ENCODE assay signal across 25 mouse cellular contexts in genomic region chr4:102988526-102988925, GRCm38 (mm10). TPM values are rescaled to one million over a fixed set of nuclear protein-coding genes. Genes with fewer than 3 reads are reported as not detected.
"Had no signal": no experiment of that assay in that cellular context is flagged by ENCODE, and none has a peak within 500 bp of the region (broad histone marks: within the 10 kb centered on the region; RNA-seq: fewer than 3 reads in every experiment).

No protein-coding gene starts in this region.

- H3K27me3 ChIP-seq: kidney, embryonic 15.5 days; liver, embryonic 13.5 days; midbrain, embryonic 15.5 days; neural tube, embryonic 12.5 days; neural tube, embryonic 15.5 days had no signal

- H3K36me3 ChIP-seq: kidney, embryonic 15.5 days; liver, embryonic 13.5 days; midbrain, embryonic 15.5 days; neural tube, embryonic 12.5 days; neural tube, embryonic 15.5 days had no signal

- H3K27ac ChIP-seq: kidney, embryonic 15.5 days; liver, embryonic 13.5 days; midbrain, embryonic 15.5 days; neural tube, embryonic 12.5 days; neural tube, embryonic 15.5 days had no signal

- H3K4me2 ChIP-seq: kidney, embryonic 15.5 days; liver, embryonic 13.5 days; midbrain, embryonic 11.5 days; midbrain, embryonic 15.5 days; neural tube, embryonic 12.5 days; neural tube, embryonic 15.5 days had no signal

- H3K9ac ChIP-seq: kidney, embryonic 15.5 days; liver, embryonic 13.5 days; midbrain, embryonic 15.5 days; neural tube, embryonic 12.5 days; neural tube, embryonic 15.5 days had no signal

- H3K4me3 ChIP-seq: kidney, embryonic 15.5 days; liver, embryonic 13.5 days; midbrain, embryonic 15.5 days; neural tube, embryonic 12.5 days; neural tube, embryonic 15.5 days had no signal

- DNase-seq: kidney, adult 8-10 months; kidney, postnatal 10 days; kidney, postnatal 36 days; liver, embryonic 13.5 days; lung, adult 2 months; lung, postnatal 14 days; lung, postnatal 4 days; retina, postnatal 1 day; right cerebral cortex, postnatal 25 days had no signal

- H3K4me1 ChIP-seq: kidney, embryonic 15.5 days; liver, embryonic 13.5 days; midbrain, embryonic 15.5 days; neural tube, embryonic 12.5 days; neural tube, embryonic 15.5 days had no signal

- H3K9me3 ChIP-seq: kidney, embryonic 15.5 days; liver, embryonic 13.5 days; midbrain, embryonic 15.5 days; neural tube, embryonic 12.5 days; neural tube, embryonic 15.5 days had no signal

- ATAC-seq: intestine, embryonic 16.5 days; midbrain, embryonic 15.5 days had no signal

RNA-seq across cellular contexts. Expression of gene Tctex1d1, which starts 10.1 kb away (rescaled TPM):
- total RNA-seq: liver, adult 2 months; megakaryocyte-erythroid progenitor cell, adult 5-6 weeks had no signal
- polyA plus RNA-seq: liver, adult 2 months; lung, adult 2 months; midbrain, embryonic 11.5 days; small intestine, adult 2 months; spleen, adult 2 months had no signal

RNA-seq across cellular contexts. Expression of gene Insl5, which starts 38.1 kb away (rescaled TPM):
- total RNA-seq: layer of hippocampus, postnatal 14 days; liver, adult 2 months; megakaryocyte progenitor cell, adult 5-6 weeks; megakaryocyte-erythroid progenitor cell, adult 5-6 weeks had no signal
- polyA plus RNA-seq: liver, adult 2 months; liver, embryonic 13.5 days; liver, embryonic 16.5 days; lung, adult 2 months; lung, embryonic 16.5 days; small intestine, adult 2 months; spleen, adult 2 months; stomach, embryonic 16.5 days; urinary bladder, adult 2 months had no signal
